Mouse (Mus musculus): ENCODE data around the gene Rbfox3. TPM values are rescaled to one million over a fixed set of nuclear protein-coding genes. Genes with fewer than 3 reads are reported as not detected.

Gene Rbfox3
- polyA plus RNA-seq, 1 experiment from 2014 or later = 0.13 TPM

- Histone ChIP-seq H3K9me3 (ENCODE audit: low read depth, low read length) (no peaks in the 10 kb centered on the region), H3K4me3 (ENCODE audit: low read depth, low read length) (no peak overlapping the region), H3K4me2 (no peak overlapping the region), H3K9ac (no peak overlapping the region), H3K4me1 (ENCODE audit: insufficient read depth) (no peaks in the 10 kb centered on the region), H3K27ac (ENCODE audit: low read depth) (no peak overlapping the region), H3K27me3 (ENCODE audit: insufficient read depth, low read length) (no peaks in the 10 kb centered on the region), H3K36me3 (ENCODE audit: insufficient read depth) (no peaks in the 10 kb centered on the region)
- WGBS = 50% methylated on average over 5 of the region's 5 CpGs
- DNase-seq = no peak
- no peak for TF ChIP-seq CTCF (IDR thresholded peaks at IDR 0.05; ENCODE audit: low read depth)
- no peak for ATAC-seq (ENCODE audit: insufficient read depth)
These were observed 312.7 kb downstream of the Rbfox3 start for GRCm38 (mm10) chr11:118598726-118599125.

- 7% methylated on average over 15 of the region's 15 CpGs for WGBS
- no peaks in the 10 kb centered on the region for H3K36me3 ChIP-seq (ENCODE audit: insufficient read depth)
- H3K9ac ChIP-seq = no peak overlapping the region
- ATAC-seq (ENCODE audit: insufficient read depth) = no peak
- no peaks in the 10 kb centered on the region for H3K4me1 ChIP-seq (ENCODE audit: insufficient read depth)
- no peaks in the 10 kb centered on the region for H3K9me3 ChIP-seq (ENCODE audit: low read depth, low read length)
- no peak for TF ChIP-seq CTCF (IDR thresholded peaks at IDR 0.05; ENCODE audit: low read depth)
- no peaks in the 10 kb centered on the region for H3K27me3 ChIP-seq (ENCODE audit: insufficient read depth, low read length)
- H3K27ac ChIP-seq (ENCODE audit: low read depth) = no peak overlapping the region
- no peak overlapping the region for H3K4me3 ChIP-seq (ENCODE audit: low read depth, low read length)
- DNase-seq = peak; percentile 97
- H3K4me2 ChIP-seq = no peak overlapping the region
These were observed 326.6 kb downstream of the Rbfox3 start for GRCm38 (mm10) chr11:118584826-118585225.

- Histone ChIP-seq H3K4me1 (ENCODE audit: insufficient read depth) (no peaks in the 10 kb centered on the region), H3K9ac (no peak overlapping the region), H3K4me3 (ENCODE audit: low read depth, low read length) (no peak overlapping the region), H3K27me3 (ENCODE audit: insufficient read depth, low read length) (no peaks in the 10 kb centered on the region), H3K4me2 (no peak overlapping the region), H3K27ac (ENCODE audit: low read depth) (no peak overlapping the region), H3K9me3 (ENCODE audit: low read depth, low read length) (no peaks in the 10 kb centered on the region), H3K36me3 (ENCODE audit: insufficient read depth) (no peaks in the 10 kb centered on the region)
- DNase-seq = no peak
- no peak for ATAC-seq (ENCODE audit: insufficient read depth)
- TF ChIP-seq CTCF (IDR thresholded peaks at IDR 0.05; ENCODE audit: low read depth) = no peak
- WGBS = 97% methylated on average over 1 of the region's 1 CpGs
These were observed 327.4 kb downstream of the Rbfox3 start for GRCm38 (mm10) chr11:118583989-118584388.

- TF ChIP-seq CTCF (IDR thresholded peaks at IDR 0.05; ENCODE audit: low read depth) = no peak
- Histone ChIP-seq H3K36me3 (ENCODE audit: insufficient read depth) (no peaks in the 10 kb centered on the region), H3K27me3 (ENCODE audit: insufficient read depth, low read length) (no peaks in the 10 kb centered on the region), H3K27ac (ENCODE audit: low read depth) (no peak overlapping the region), H3K9ac (no peak overlapping the region), H3K9me3 (ENCODE audit: low read depth, low read length) (no peaks in the 10 kb centered on the region), H3K4me3 (ENCODE audit: low read depth, low read length) (no peak overlapping the region), H3K4me1 (ENCODE audit: insufficient read depth) (no peaks in the 10 kb centered on the region), H3K4me2 (no peak overlapping the region)
- no peak for DNase-seq
- 83% methylated on average over 8 of the region's 8 CpGs for WGBS
- ATAC-seq (ENCODE audit: insufficient read depth) = no peak
These were observed 327.8 kb downstream of the Rbfox3 start for GRCm38 (mm10) chr11:118583573-118583972.

GRCm38 (mm10) chr11:118581019-118581418 lies 330.4 kb downstream of the Rbfox3 start:
- Histone ChIP-seq H3K36me3 (ENCODE audit: insufficient read depth) (no peaks in the 10 kb centered on the region), H3K27ac (ENCODE audit: low read depth) (no peak overlapping the region), H3K4me3 (ENCODE audit: low read depth, low read length) (no peak overlapping the region), H3K27me3 (ENCODE audit: insufficient read depth, low read length) (no peaks in the 10 kb centered on the region), H3K9me3 (ENCODE audit: low read depth, low read length) (no peaks in the 10 kb centered on the region), H3K9ac (no peak overlapping the region), H3K4me2 (no peak overlapping the region), H3K4me1 (ENCODE audit: insufficient read depth) (no peaks in the 10 kb centered on the region)
- no peak for ATAC-seq (ENCODE audit: insufficient read depth)
- 33% methylated on average over 4 of the region's 4 CpGs for WGBS
- no peak for DNase-seq
- no peak for TF ChIP-seq CTCF (IDR thresholded peaks at IDR 0.05; ENCODE audit: low read depth)

GRCm38 (mm10) chr11:118579622-118580021 lies 331.8 kb downstream of the Rbfox3 start:
- TF ChIP-seq CTCF (IDR thresholded peaks at IDR 0.05; ENCODE audit: low read depth) = no peak
- H3K36me3 ChIP-seq (ENCODE audit: insufficient read depth) = no peaks in the 10 kb centered on the region
- H3K9me3 ChIP-seq (ENCODE audit: low read depth, low read length) = no peaks in the 10 kb centered on the region
- no peaks in the 10 kb centered on the region for H3K27me3 ChIP-seq (ENCODE audit: insufficient read depth, low read length)
- WGBS = 79% methylated on average over 8 of the region's 8 CpGs
- no peaks in the 10 kb centered on the region for H3K4me1 ChIP-seq (ENCODE audit: insufficient read depth)
- DNase-seq = no peak
- no peak overlapping the region for H3K4me2 ChIP-seq
- no peak overlapping the region for H3K4me3 ChIP-seq (ENCODE audit: low read depth, low read length)
- no peak overlapping the region for H3K27ac ChIP-seq (ENCODE audit: low read depth)
- no peak for ATAC-seq (ENCODE audit: insufficient read depth)
- no peak overlapping the region for H3K9ac ChIP-seq

- no peak for TF ChIP-seq CTCF (IDR thresholded peaks at IDR 0.05; ENCODE audit: low read depth)
- Histone ChIP-seq H3K4me1 (ENCODE audit: insufficient read depth) (no peaks in the 10 kb centered on the region), H3K27me3 (ENCODE audit: insufficient read depth, low read length) (peaks cover 10% of the 10 kb centered on the region; the same call in 1 of the 2 replicates), H3K4me2 (no peak overlapping the region), H3K9ac (no peak overlapping the region), H3K27ac (ENCODE audit: low read depth) (no peak overlapping the region), H3K4me3 (ENCODE audit: low read depth, low read length) (no peak overlapping the region), H3K36me3 (ENCODE audit: insufficient read depth) (no peaks in the 10 kb centered on the region), H3K9me3 (ENCODE audit: low read depth, low read length) (no peaks in the 10 kb centered on the region)
- ATAC-seq (ENCODE audit: insufficient read depth) (no peak), DNase-seq (no peak)
- 57% methylated on average over 15 of the region's 15 CpGs for WGBS
These were observed 334.1 kb downstream of the Rbfox3 start for GRCm38 (mm10) chr11:118577271-118577670.

GRCm38 (mm10) chr11:118576611-118577010 lies 334.8 kb downstream of the Rbfox3 start:
- WGBS = 41% methylated on average over 8 of the region's 8 CpGs
- ATAC-seq (ENCODE audit: insufficient read depth) (no peak), DNase-seq (no peak)
- Histone ChIP-seq H3K4me1 (ENCODE audit: insufficient read depth) (no peaks in the 10 kb centered on the region), H3K27me3 (ENCODE audit: insufficient read depth, low read length) (peaks cover 17% of the 10 kb centered on the region), H3K4me2 (no peak overlapping the region), H3K9me3 (ENCODE audit: low read depth, low read length) (no peaks in the 10 kb centered on the region), H3K27ac (ENCODE audit: low read depth) (no peak overlapping the region), H3K4me3 (ENCODE audit: low read depth, low read length) (no peak overlapping the region), H3K9ac (no peak overlapping the region), H3K36me3 (ENCODE audit: insufficient read depth) (no peaks in the 10 kb centered on the region)
- TF ChIP-seq CTCF (IDR thresholded peaks at IDR 0.05; ENCODE audit: low read depth) = no peak
